Mouse (Mus musculus): ENCODE measurements around the gene C1qtnf2. TPM values are rescaled to one million over a fixed set of nuclear protein-coding genes. Genes with fewer than 3 reads are reported as not detected.
A peak's percentile ranks its signal among the peaks of the same experiment; 100 is the strongest.

Gene C1qtnf2
- polyA plus RNA-seq, 1 experiment from 2014 or later, result 12.9 TPM

GRCm38 (mm10) chr11:43443183-43443582 is 30.9 kb upstream of the C1qtnf2 start:
- Histone ChIP-seq H3K4me1 (ENCODE audit: control insufficient read depth, insufficient read depth, low read length) (no peaks in the 10 kb centered on the region), H3K4me2 (ENCODE audit: low read length) (no peak overlapping the region), H3K4me3 (ENCODE audit: low read depth, low read length) (no peak overlapping the region), H3K9me3 (replicated peaks; ENCODE audit: control insufficient read depth, low read length, poor library complexity, severe bottlenecking) (no peaks in the 10 kb centered on the region), H3K27me3 (ENCODE audit: control insufficient read depth, insufficient read depth, low read depth, low read length) (no peaks in the 10 kb centered on the region), H3K27ac (ENCODE audit: low read length) (no peak overlapping the region), H3K36me3 (ENCODE audit: control insufficient read depth, insufficient read depth, low read length) (peaks cover 67% of the 10 kb centered on the region), H3K9ac (ENCODE audit: low read depth, low read length) (no peak overlapping the region)
- 95% methylated on average over 13 of the region's 13 CpGs for WGBS
- no peak for ATAC-seq

DNA sequence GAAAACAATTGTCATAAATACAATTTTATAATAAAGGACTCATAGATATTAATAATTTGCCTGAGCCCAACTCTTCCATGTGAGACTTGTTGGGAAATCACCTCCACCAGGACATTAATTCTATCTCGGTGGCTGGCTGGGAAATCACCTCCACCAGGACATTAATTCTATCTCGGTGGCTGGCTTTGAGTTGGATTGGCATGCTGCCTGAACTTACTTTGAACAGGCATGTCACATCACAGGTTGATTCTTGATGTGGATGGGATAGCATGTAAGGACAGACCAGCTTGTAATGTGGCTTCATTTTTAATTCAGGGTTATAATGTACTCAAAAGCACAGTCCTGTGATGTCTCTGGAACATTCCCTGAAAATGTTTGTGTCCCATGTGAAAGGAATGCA is 24.2 kb upstream of the C1qtnf2 start:
- H3K4me2 ChIP-seq (ENCODE audit: low read length), result no peak overlapping the region
- ATAC-seq, result no peak
- peaks cover 18% of the 10 kb centered on the region for H3K36me3 ChIP-seq (ENCODE audit: control insufficient read depth, insufficient read depth, low read length)
- H3K9me3 ChIP-seq (replicated peaks; ENCODE audit: control insufficient read depth, low read length, poor library complexity, severe bottlenecking), result no peaks in the 10 kb centered on the region
- WGBS, result 82% methylated on average over 2 of the region's 2 CpGs
- H3K27ac ChIP-seq (ENCODE audit: low read length), result no peak overlapping the region
- no peaks in the 10 kb centered on the region for H3K4me1 ChIP-seq (ENCODE audit: control insufficient read depth, insufficient read depth, low read length)
- H3K4me3 ChIP-seq (ENCODE audit: low read depth, low read length), result no peak overlapping the region
- no peaks in the 10 kb centered on the region for H3K27me3 ChIP-seq (ENCODE audit: control insufficient read depth, insufficient read depth, low read depth, low read length)
- H3K9ac ChIP-seq (ENCODE audit: low read depth, low read length), result no peak overlapping the region

GRCm38 (mm10) chr11:43451322-43451721 is 22.8 kb upstream of the C1qtnf2 start:
- WGBS, result 65% methylated on average over 4 of the region's 4 CpGs
- Histone ChIP-seq H3K4me1 (ENCODE audit: control insufficient read depth, insufficient read depth, low read length) (no peaks in the 10 kb centered on the region), H3K9ac (ENCODE audit: low read depth, low read length) (no peak overlapping the region), H3K36me3 (ENCODE audit: control insufficient read depth, insufficient read depth, low read length) (peaks cover 11% of the 10 kb centered on the region), H3K9me3 (replicated peaks; ENCODE audit: control insufficient read depth, low read length, poor library complexity, severe bottlenecking) (no peaks in the 10 kb centered on the region), H3K4me2 (ENCODE audit: low read length) (no peak overlapping the region), H3K4me3 (ENCODE audit: low read depth, low read length) (no peak overlapping the region), H3K27ac (ENCODE audit: low read length) (no peak overlapping the region), H3K27me3 (ENCODE audit: control insufficient read depth, insufficient read depth, low read depth, low read length) (no peaks in the 10 kb centered on the region)
- ATAC-seq, result no peak

DNA sequence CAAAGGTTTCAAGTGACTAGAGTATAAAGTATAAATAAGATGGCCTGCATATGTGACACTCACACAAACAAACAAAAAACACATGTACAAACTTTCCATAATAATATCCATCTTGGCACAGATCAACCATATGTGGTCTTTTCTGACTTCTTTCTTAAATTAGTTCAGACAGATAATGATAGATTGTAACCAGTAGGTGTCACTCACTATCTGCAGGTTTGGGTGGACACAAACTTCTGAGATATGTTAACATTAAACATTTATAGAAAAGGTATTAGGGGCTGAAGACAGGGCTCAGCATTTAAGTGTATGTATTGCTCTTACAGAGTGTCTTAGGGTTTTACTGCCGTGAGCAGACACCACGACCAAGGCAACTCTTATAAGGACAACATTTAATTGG is 21.8 kb upstream of the C1qtnf2 start:
- WGBS, result 74% methylated on average over 2 of the region's 2 CpGs
- H3K36me3 ChIP-seq (ENCODE audit: control insufficient read depth, insufficient read depth, low read length), result peaks cover 5% of the 10 kb centered on the region
- ATAC-seq, result no peak

DNA sequence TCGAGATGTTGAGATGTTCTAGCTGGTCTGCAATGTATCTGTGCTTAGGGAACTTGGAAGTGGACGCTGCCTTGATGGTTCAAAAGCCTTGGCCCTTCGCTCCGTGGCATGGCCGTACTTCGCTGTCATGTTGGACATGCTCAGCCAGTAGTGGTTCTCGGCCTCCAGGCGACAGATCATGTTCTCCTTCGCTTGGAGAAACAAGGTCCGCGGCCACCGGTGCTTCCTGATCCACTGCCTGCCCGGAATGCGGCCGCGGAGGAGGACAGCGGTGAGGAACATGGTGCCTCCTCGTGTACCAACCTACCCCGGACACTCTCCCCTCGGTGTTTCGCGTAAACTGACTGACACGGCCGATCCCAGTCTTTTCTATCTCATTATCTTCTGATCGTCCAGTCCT is 10.9 kb upstream of the C1qtnf2 start:
- Histone ChIP-seq H3K4me2 (ENCODE audit: low read length) (no peak overlapping the region), H3K27ac (ENCODE audit: low read length) (no peak overlapping the region), H3K27me3 (ENCODE audit: control insufficient read depth, insufficient read depth, low read depth, low read length) (no peaks in the 10 kb centered on the region), H3K36me3 (ENCODE audit: control insufficient read depth, insufficient read depth, low read length) (no peaks in the 10 kb centered on the region), H3K4me3 (ENCODE audit: low read depth, low read length) (no peak overlapping the region), H3K9me3 (replicated peaks; ENCODE audit: control insufficient read depth, low read length, poor library complexity, severe bottlenecking) (no peaks in the 10 kb centered on the region), H3K9ac (ENCODE audit: low read depth, low read length) (no peak overlapping the region), H3K4me1 (ENCODE audit: control insufficient read depth, insufficient read depth, low read length) (no peaks in the 10 kb centered on the region)
- WGBS, result 93% methylated on average over 25 of the region's 25 CpGs
- ATAC-seq, result no peak

More for the DNA sequence above, 21.8 kb upstream of the C1qtnf2 start:
- H3K4me1 ChIP-seq (ENCODE audit: control insufficient read depth, insufficient read depth, low read length), result no peaks in the 10 kb centered on the region
- no peak overlapping the region for H3K9ac ChIP-seq (ENCODE audit: low read depth, low read length)
- no peaks in the 10 kb centered on the region for H3K9me3 ChIP-seq (replicated peaks; ENCODE audit: control insufficient read depth, low read length, poor library complexity, severe bottlenecking)
- no peak overlapping the region for H3K27ac ChIP-seq (ENCODE audit: low read length)
- no peaks in the 10 kb centered on the region for H3K27me3 ChIP-seq (ENCODE audit: control insufficient read depth, insufficient read depth, low read depth, low read length)
- H3K4me3 ChIP-seq (ENCODE audit: low read depth, low read length), result no peak overlapping the region
- no peak overlapping the region for H3K4me2 ChIP-seq (ENCODE audit: low read length)

DNA sequence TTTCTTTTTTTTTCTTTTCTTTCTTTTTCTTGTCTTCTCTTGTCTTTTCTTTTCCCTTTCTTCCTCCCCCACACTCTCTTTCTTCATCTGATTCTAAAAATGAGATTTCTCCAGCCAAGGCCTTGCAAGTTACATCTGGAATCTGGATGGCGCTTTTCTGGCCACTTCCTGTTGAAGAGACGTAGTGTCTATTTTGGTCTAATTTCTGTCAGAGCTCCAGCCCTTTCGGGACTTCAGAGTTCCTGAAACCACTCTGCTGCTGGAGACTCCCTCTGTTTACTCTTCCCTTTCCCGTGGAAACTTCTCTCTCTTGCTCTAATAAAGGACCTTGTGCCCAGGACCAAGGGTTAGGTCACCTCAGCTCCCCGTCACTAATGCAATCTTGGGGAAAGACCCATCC is 4.0 kb upstream of the C1qtnf2 start:
- Histone ChIP-seq H3K4me1 (ENCODE audit: control insufficient read depth, insufficient read depth, low read length) (peaks cover 9% of the 10 kb centered on the region; the same call in 1 of the 2 replicates), H3K9ac (ENCODE audit: low read depth, low read length) (no peak overlapping the region), H3K9me3 (replicated peaks; ENCODE audit: control insufficient read depth, low read length, poor library complexity, severe bottlenecking) (no peaks in the 10 kb centered on the region), H3K36me3 (ENCODE audit: control insufficient read depth, insufficient read depth, low read length) (no peaks in the 10 kb centered on the region), H3K27me3 (ENCODE audit: control insufficient read depth, insufficient read depth, low read depth, low read length) (no peaks in the 10 kb centered on the region), H3K4me2 (ENCODE audit: low read length) (no peak overlapping the region), H3K4me3 (ENCODE audit: low read depth, low read length) (no peak overlapping the region), H3K27ac (ENCODE audit: low read length) (no peak overlapping the region)
- 74% methylated on average over 5 of the region's 5 CpGs for WGBS
- ATAC-seq, result no peak

DNA sequence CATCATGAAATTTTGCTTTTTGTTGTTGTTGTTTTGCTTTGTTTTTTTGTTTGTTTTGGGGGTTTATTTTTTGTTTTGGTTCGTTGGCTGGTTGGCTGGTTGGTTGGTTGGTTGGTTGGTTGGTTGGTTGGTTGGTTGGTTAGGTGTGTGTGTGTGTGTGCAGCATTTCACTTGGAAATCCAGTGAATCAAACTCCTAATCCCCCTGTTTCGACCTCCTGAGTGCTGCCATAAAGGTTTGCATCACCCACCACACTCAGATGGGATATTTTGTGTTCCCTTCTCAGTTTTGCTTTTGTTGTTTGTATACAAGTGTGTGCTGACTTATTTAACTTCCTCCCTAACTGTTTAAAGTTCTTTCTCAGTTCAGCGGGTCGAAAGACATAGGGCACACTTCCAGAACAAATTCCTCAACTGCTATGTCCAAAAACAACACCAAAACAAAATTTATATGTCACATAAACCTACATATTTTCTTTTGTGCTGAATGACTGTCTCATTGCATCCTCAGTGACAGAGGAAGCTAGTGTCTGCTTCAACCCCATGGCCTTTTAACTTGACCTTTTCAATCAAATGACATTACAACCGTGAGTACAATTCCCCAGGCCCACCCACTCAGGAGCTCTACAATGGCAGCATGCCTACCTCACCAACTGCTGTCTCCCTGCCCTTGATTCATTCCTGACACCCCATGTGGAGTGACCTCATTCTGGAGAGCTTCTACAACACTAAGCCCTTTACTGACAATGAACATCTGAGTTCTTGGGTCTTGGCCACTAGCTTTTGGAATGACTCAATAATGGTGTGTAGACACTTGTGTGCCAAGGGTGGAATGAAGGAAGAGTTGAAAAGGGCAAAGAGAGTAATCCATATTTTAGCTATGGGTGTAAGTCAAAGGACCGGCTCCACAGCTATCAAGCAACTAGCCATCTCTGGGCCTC is 2.9 kb upstream of the C1qtnf2 start:
- H3K4me1 ChIP-seq (ENCODE audit: control insufficient read depth, insufficient read depth, low read length), result peaks cover 10% of the 10 kb centered on the region; the same call in 1 of the 2 replicates
- ATAC-seq, result no peak
- H3K27ac ChIP-seq (ENCODE audit: low read length), result no peak overlapping the region
- no peaks in the 10 kb centered on the region for H3K36me3 ChIP-seq (ENCODE audit: control insufficient read depth, insufficient read depth, low read length)
- 65% methylated on average over 6 of the region's 6 CpGs for WGBS
- no peak overlapping the region for H3K9ac ChIP-seq (ENCODE audit: low read depth, low read length)
- no peaks in the 10 kb centered on the region for H3K27me3 ChIP-seq (ENCODE audit: control insufficient read depth, insufficient read depth, low read depth, low read length)
- no peaks in the 10 kb centered on the region for H3K9me3 ChIP-seq (replicated peaks; ENCODE audit: control insufficient read depth, low read length, poor library complexity, severe bottlenecking)
- H3K4me3 ChIP-seq (ENCODE audit: low read depth, low read length), result no peak overlapping the region
- no peak overlapping the region for H3K4me2 ChIP-seq (ENCODE audit: low read length)

GRCm38 (mm10) chr11:43473115-43473514 is 961 bp upstream of the C1qtnf2 start:
- 43% methylated on average over 1 of the region's 1 CpGs for WGBS
- no peak overlapping the region for H3K27ac ChIP-seq (ENCODE audit: low read length)
- H3K4me1 ChIP-seq (ENCODE audit: control insufficient read depth, insufficient read depth, low read length), result peaks cover 10% of the 10 kb centered on the region; the same call in 1 of the 2 replicates
- ATAC-seq, result no peak
- H3K4me3 ChIP-seq (ENCODE audit: low read depth, low read length), result no peak overlapping the region
- H3K4me2 ChIP-seq (ENCODE audit: low read length), result no peak overlapping the region
- no peaks in the 10 kb centered on the region for H3K36me3 ChIP-seq (ENCODE audit: control insufficient read depth, insufficient read depth, low read length)
- no peaks in the 10 kb centered on the region for H3K9me3 ChIP-seq (replicated peaks; ENCODE audit: control insufficient read depth, low read length, poor library complexity, severe bottlenecking)
- H3K9ac ChIP-seq (ENCODE audit: low read depth, low read length), result no peak overlapping the region
- H3K27me3 ChIP-seq (ENCODE audit: control insufficient read depth, insufficient read depth, low read depth, low read length), result no peaks in the 10 kb centered on the region

GRCm38 (mm10) chr11:43473635-43474224 is 346 bp upstream of the C1qtnf2 start:
- peak overlapping the region; percentile 59 for H3K4me2 ChIP-seq (ENCODE audit: low read length)
- peak; percentile 54 for ATAC-seq
- peak overlapping the region; percentile 56 for H3K9ac ChIP-seq (ENCODE audit: low read depth, low read length)
- H3K27me3 ChIP-seq (ENCODE audit: control insufficient read depth, insufficient read depth, low read depth, low read length), result no peaks in the 10 kb centered on the region
- H3K36me3 ChIP-seq (ENCODE audit: control insufficient read depth, insufficient read depth, low read length), result no peaks in the 10 kb centered on the region
- H3K4me1 ChIP-seq (ENCODE audit: control insufficient read depth, insufficient read depth, low read length), result peaks cover 10% of the 10 kb centered on the region; the same call in 1 of the 2 replicates
- no peak overlapping the region for H3K27ac ChIP-seq (ENCODE audit: low read length)
- H3K4me3 ChIP-seq (ENCODE audit: low read depth, low read length), result peak overlapping the region; percentile 35
- H3K9me3 ChIP-seq (replicated peaks; ENCODE audit: control insufficient read depth, low read length, poor library complexity, severe bottlenecking), result no peaks in the 10 kb centered on the region
- 47% methylated on average over 15 of the region's 15 CpGs for WGBS
